In the genomic region with DNA sequence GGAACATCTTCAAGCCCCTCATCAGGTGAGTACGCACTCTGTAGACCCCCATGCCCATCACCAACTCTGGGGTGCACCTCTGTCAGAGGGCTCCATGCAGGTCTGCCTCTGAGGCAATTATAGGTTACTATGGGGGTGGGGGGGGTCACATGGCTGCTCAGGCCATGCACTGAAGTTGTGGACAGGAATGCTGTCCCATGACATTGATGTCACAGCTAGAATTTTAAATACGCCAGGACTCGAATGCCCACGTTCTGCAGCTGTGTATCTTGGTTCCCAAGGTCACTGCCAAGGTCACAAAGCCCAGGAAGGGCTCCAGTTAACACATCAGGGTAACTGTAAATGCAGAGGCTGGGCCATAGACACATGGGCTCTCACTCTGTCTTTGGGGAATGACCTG, we compare ENCODE assay signal across 21 mouse cellular contexts. TPM values are rescaled to one million over a fixed set of nuclear protein-coding genes. Genes with fewer than 3 reads are reported as not detected.
"Had no signal": no experiment of that assay in that cellular context is flagged by ENCODE, and none has a peak within 500 bp of the region (broad histone marks: within the 10 kb centered on the region; RNA-seq: fewer than 3 reads in every experiment).

No protein-coding gene starts in this region.

- H3K4me3 ChIP-seq: midbrain, embryonic 10.5 days; midbrain, embryonic 12.5 days; myocyte; neural tube, embryonic 13.5 days; neural tube, embryonic 15.5 days had no signal

- H3K27ac ChIP-seq: midbrain, embryonic 10.5 days; midbrain, embryonic 12.5 days; neural tube, embryonic 13.5 days; neural tube, embryonic 15.5 days had no signal

- H3K9ac ChIP-seq: lung, embryonic 14.5 days; midbrain, embryonic 12.5 days; neural tube, embryonic 13.5 days; neural tube, embryonic 15.5 days had no signal

- H3K36me3 ChIP-seq: midbrain, embryonic 10.5 days; midbrain, embryonic 12.5 days; neural tube, embryonic 13.5 days; neural tube, embryonic 15.5 days had no signal

- DNase-seq: lung, adult 18-20 months; lung, embryonic 14.5 days; lung, postnatal 10 days; lung, postnatal 4 days; midbrain, embryonic 14.5 days; retina, postnatal 1 day; right cerebral cortex, adult 18-20 months; right cerebral cortex, postnatal 25 days; right cerebral cortex, postnatal 4 days; spleen, adult 18-20 months; thymus, adult 18-20 months; thymus, postnatal 14 days; thymus, postnatal 36 days had no signal

- H3K27me3 ChIP-seq: midbrain, embryonic 12.5 days; neural tube, embryonic 13.5 days; neural tube, embryonic 15.5 days had no signal

- H3K4me2 ChIP-seq: lung, embryonic 14.5 days; midbrain, embryonic 12.5 days; neural tube, embryonic 13.5 days; neural tube, embryonic 15.5 days had no signal

- ATAC-seq: midbrain, embryonic 16.5 days had no signal

- H3K4me1 ChIP-seq: midbrain, embryonic 12.5 days; neural tube, embryonic 15.5 days had no signal

- H3K9me3 ChIP-seq: midbrain, embryonic 10.5 days; midbrain, embryonic 12.5 days; neural tube, embryonic 13.5 days; neural tube, embryonic 15.5 days had no signal

RNA-seq across cellular contexts. Expression of gene Arhgap8, which starts 26.0 kb away (rescaled TPM):
- total RNA-seq: megakaryocyte, adult 5-6 weeks; megakaryocyte-erythroid progenitor cell, adult 5-6 weeks had no signal
- polyA plus RNA-seq: myocyte had no signal
